Mouse (Mus musculus): ENCODE data around the gene Snd1.

DNA sequence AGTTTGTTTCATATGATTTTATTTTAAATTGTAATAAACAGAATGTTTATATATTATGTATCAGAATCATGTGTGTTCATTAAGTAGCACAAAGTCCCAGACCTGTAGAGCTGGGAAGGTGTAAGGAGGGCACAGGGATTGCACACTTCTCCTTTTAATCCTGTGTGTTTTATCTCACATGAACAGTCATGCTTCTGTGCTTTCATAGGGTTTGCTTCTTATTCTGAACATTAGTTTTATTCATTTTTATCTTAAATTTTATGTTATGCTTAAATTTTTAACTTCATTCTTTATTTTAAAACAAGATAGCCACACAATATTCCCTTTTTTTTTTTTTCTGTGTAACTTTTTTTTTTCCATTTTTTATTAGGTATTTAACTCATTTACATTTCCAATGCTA, 170.3 kb downstream of the Snd1 start:
- TF ChIP-seq CTCF (IDR thresholded peaks at IDR 0.05; ENCODE audit: control insufficient read depth, insufficient read depth, low read length) (no peak), POLR2A (IDR thresholded peaks at IDR 0.05; ENCODE audit: borderline replicate concordance, control insufficient read depth, low read depth, low read length) (no peak)
